Mouse (Mus musculus): ENCODE data around the gene Fbxo46. TPM values are rescaled to one million over a fixed set of nuclear protein-coding genes. Genes with fewer than 3 reads are reported as not detected.

Gene Fbxo46
- total and polyA plus RNA-seq, 2 experiments from 2014 or later, result 7.7 to 23.8 TPM

- H3K27me3 ChIP-seq (ENCODE audit: insufficient read depth, low read length), result peaks cover 5% of the 10 kb centered on the region; the same call in 1 of the 2 replicates
- 0 out of 2 replicates have a peak, but pooled peaks cover 4% of the 10 kb centered on the region for H3K4me1 ChIP-seq (ENCODE audit: insufficient read depth, low read length)
- H3K9me3 ChIP-seq (ENCODE audit: low read length), result no peaks in the 10 kb centered on the region
- DNase-seq (ENCODE audit: low spot score), result peak; percentile 37
- H3K4me3 ChIP-seq (ENCODE audit: low read length), result peak overlapping the region; percentile 49
- H3K27ac ChIP-seq, result no peak overlapping the region
- ATAC-seq, result no peak
- TF ChIP-seq CTCF (IDR thresholded peaks at IDR 0.05; ENCODE audit: low read depth), result no peak
- WGBS, result under 1% methylated on average over 19 of the region's 19 CpGs
- H3K4me2 ChIP-seq (ENCODE audit: low read depth, low read length), result peak overlapping the region; percentile 94
- H3K9ac ChIP-seq (replicated peaks; ENCODE audit: low read length), result peak overlapping the region; percentile 7
- peaks cover 6% of the 10 kb centered on the region for H3K36me3 ChIP-seq (ENCODE audit: insufficient read depth, low read length)
These were observed 23.9 kb upstream of the Fbxo46 start for GRCm38 (mm10) chr7:19095751-19096110.

DNA sequence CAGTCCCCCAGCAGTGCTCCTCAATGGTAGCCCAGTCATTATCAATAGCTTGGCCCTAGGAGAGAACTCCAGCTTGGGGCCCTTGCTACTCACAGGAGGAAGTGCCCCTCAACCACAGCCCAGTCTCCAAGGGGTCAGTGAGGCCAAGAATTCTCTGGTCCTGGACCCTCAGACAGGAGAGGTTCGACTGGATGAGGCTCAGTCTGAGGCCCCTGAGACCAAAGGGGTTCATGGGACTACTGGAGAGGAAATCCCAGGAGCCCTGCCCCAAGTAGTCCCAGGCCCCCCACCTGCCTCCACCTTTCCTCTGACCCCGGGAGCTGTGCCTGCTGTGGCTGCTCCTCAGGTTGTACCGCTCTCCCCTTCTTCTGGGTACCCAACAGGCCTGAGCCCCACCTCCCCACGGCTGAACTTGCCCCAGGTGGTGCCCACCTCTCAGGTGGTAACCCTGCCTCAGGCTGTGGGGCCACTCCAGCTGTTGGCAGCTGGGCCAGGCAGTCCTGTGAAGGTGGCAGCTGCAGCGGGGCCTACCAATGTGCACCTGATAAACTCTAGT, 23.2 kb upstream of the Fbxo46 start:
- peak overlapping the region; percentile 94 for H3K4me2 ChIP-seq (ENCODE audit: low read depth, low read length)
- H3K9ac ChIP-seq (replicated peaks; ENCODE audit: low read length), result peak overlapping the region; percentile 7; the same call in 1 of the 2 replicates
- H3K27ac ChIP-seq, result no peak overlapping the region
- H3K27me3 ChIP-seq (ENCODE audit: insufficient read depth, low read length), result peaks cover 5% of the 10 kb centered on the region; the same call in 1 of the 2 replicates
- TF ChIP-seq CTCF (IDR thresholded peaks at IDR 0.05; ENCODE audit: low read depth), result no peak
- 0 out of 2 replicates have a peak, but pooled peaks cover 4% of the 10 kb centered on the region for H3K4me1 ChIP-seq (ENCODE audit: insufficient read depth, low read length)
- ATAC-seq (no peak), DNase-seq (ENCODE audit: low spot score) (no peak)
- 54% methylated on average over 5 of the region's 5 CpGs for WGBS
- no peaks in the 10 kb centered on the region for H3K9me3 ChIP-seq (ENCODE audit: low read length)
- peaks cover 3% of the 10 kb centered on the region; the same call in 1 of the 2 replicates for H3K36me3 ChIP-seq (ENCODE audit: insufficient read depth, low read length)
- H3K4me3 ChIP-seq (ENCODE audit: low read length), result peak overlapping the region; percentile 49

DNA sequence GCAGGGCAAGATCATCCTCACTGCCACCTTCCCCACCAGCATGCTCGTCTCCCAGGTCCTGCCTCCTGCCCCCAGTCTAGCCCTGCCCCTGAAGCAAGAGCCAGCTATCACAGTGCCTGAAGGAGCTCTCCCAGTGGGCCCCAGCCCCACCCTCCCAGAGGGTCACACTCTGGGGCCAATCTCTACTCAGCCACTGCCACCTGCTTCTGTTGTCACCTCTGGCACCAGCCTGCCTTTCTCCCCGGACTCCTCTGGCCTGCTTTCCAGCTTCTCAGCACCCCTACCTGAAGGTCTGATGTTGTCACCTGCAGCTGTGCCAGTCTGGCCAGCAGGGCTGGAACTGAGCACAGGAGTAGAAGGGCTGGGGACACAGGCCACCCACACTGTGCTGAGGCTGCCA, 22.4 kb upstream of the Fbxo46 start:
- H3K9ac ChIP-seq (replicated peaks; ENCODE audit: low read length), result no peak overlapping the region
- no peak overlapping the region for H3K4me3 ChIP-seq (ENCODE audit: low read length)
- no peak for DNase-seq (ENCODE audit: low spot score)
- 56% methylated on average over 2 of the region's 2 CpGs for WGBS
- ATAC-seq, result no peak
- no peaks in the 10 kb centered on the region for H3K9me3 ChIP-seq (ENCODE audit: low read length)
- no peaks in the 10 kb centered on the region for H3K36me3 ChIP-seq (ENCODE audit: insufficient read depth, low read length)
- no peak overlapping the region for H3K27ac ChIP-seq
- peaks cover 5% of the 10 kb centered on the region; the same call in 1 of the 2 replicates for H3K27me3 ChIP-seq (ENCODE audit: insufficient read depth, low read length)
- H3K4me1 ChIP-seq (ENCODE audit: insufficient read depth, low read length), result 0 out of 2 replicates have a peak, but pooled peaks cover 4% of the 10 kb centered on the region
- no peak for TF ChIP-seq CTCF (IDR thresholded peaks at IDR 0.05; ENCODE audit: low read depth)
- H3K4me2 ChIP-seq (ENCODE audit: low read depth, low read length), result no peak overlapping the region

GRCm38 (mm10) chr7:19097863-19098262, 21.8 kb upstream of the Fbxo46 start:
- Histone ChIP-seq H3K9me3 (ENCODE audit: low read length) (peaks cover 1% of the 10 kb centered on the region; the same call in 1 of the 2 replicates), H3K27me3 (ENCODE audit: insufficient read depth, low read length) (peaks cover 5% of the 10 kb centered on the region; the same call in 1 of the 2 replicates), H3K27ac (no peak overlapping the region), H3K9ac (replicated peaks; ENCODE audit: low read length) (no peak overlapping the region), H3K4me1 (ENCODE audit: insufficient read depth, low read length) (0 out of 2 replicates have a peak, but pooled peaks cover 4% of the 10 kb centered on the region), H3K36me3 (ENCODE audit: insufficient read depth, low read length) (no peaks in the 10 kb centered on the region), H3K4me2 (ENCODE audit: low read depth, low read length) (no peak overlapping the region), H3K4me3 (ENCODE audit: low read length) (no peak overlapping the region)
- DNase-seq (ENCODE audit: low spot score) (no peak), ATAC-seq (no peak)
- TF ChIP-seq CTCF (IDR thresholded peaks at IDR 0.05; ENCODE audit: low read depth), result no peak

DNA sequence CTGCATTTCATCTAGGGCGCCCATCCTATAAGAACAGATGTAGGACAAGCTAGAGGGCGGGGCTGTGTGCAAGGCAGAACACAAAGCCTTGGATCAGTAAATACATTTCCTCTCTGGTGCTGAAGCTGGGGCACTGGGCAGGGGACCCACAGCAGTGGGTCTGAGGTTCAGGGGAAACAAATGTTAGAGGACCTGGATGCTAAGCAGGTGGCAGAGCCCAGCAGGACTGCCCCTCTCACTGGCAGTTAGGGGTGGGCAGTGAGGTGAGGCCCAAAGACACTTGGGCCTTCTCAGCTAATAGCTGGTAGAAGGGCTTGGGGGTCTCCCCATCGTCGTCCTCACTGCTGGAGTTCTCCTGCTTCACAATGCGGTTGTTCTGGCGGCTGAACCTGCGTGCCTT, 20.8 kb upstream of the Fbxo46 start:
- Histone ChIP-seq H3K4me3 (ENCODE audit: low read length) (no peak overlapping the region), H3K36me3 (ENCODE audit: insufficient read depth, low read length) (no peaks in the 10 kb centered on the region), H3K9ac (replicated peaks; ENCODE audit: low read length) (no peak overlapping the region), H3K4me1 (ENCODE audit: insufficient read depth, low read length) (no peaks in the 10 kb centered on the region), H3K9me3 (ENCODE audit: low read length) (peaks cover 3% of the 10 kb centered on the region; the same call in 1 of the 2 replicates), H3K27ac (no peak overlapping the region), H3K4me2 (ENCODE audit: low read depth, low read length) (no peak overlapping the region), H3K27me3 (ENCODE audit: insufficient read depth, low read length) (peaks cover 5% of the 10 kb centered on the region; the same call in 1 of the 2 replicates)
- 54% methylated on average over 7 of the region's 7 CpGs for WGBS
- DNase-seq (ENCODE audit: low spot score) (no peak), ATAC-seq (no peak)
- TF ChIP-seq CTCF (IDR thresholded peaks at IDR 0.05; ENCODE audit: low read depth), result no peak

DNA sequence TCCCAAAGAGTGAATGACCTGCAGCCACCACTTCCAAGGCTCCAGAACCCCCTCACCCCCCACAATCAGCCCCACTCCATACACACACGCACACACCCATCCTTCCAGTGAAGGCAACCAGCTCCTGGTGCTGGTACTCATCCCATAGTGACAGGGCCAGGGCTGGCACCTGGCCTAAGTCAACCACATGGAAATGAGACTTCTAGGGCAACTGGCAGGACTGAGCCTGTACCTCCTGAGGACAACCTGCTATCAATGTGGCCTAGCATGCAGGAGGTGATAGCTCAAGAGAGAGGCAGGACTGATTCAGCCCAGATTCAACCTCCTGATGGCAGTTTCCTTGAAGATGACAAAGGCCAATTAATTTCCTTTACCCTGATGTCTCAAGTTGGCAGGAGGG, 19.4 kb upstream of the Fbxo46 start:
- 90% methylated on average over 1 of the region's 1 CpGs for WGBS
- TF ChIP-seq CTCF (IDR thresholded peaks at IDR 0.05; ENCODE audit: low read depth), result no peak
- no peaks in the 10 kb centered on the region for H3K36me3 ChIP-seq (ENCODE audit: insufficient read depth, low read length)
- H3K27me3 ChIP-seq (ENCODE audit: insufficient read depth, low read length), result no peaks in the 10 kb centered on the region
- H3K4me3 ChIP-seq (ENCODE audit: low read length), result no peak overlapping the region
- no peak overlapping the region for H3K4me2 ChIP-seq (ENCODE audit: low read depth, low read length)
- peaks cover 3% of the 10 kb centered on the region; the same call in 1 of the 2 replicates for H3K9me3 ChIP-seq (ENCODE audit: low read length)
- H3K9ac ChIP-seq (replicated peaks; ENCODE audit: low read length), result no peak overlapping the region
- ATAC-seq (no peak), DNase-seq (ENCODE audit: low spot score) (no peak)
- H3K27ac ChIP-seq, result no peak overlapping the region
- no peaks in the 10 kb centered on the region for H3K4me1 ChIP-seq (ENCODE audit: insufficient read depth, low read length)

DNA sequence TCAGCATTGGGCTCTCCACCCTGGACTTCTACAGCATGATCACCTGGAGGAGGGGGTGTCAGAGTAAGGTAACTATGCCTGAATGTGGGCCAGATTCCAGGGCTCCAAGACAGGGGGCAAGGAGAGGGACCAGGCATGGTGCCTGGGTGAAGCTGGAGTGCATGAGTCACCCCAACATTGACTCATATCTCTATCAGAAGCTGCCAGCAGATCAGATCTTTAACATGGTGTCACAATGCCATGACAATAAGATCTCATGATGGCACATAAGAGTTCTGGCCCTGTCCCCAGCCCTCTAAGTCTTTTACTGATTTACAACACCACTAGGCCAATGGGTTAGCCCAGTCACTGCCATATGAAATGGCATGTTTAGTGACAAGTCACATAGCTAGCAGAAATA, 15.9 kb upstream of the Fbxo46 start:
- H3K36me3 ChIP-seq (ENCODE audit: insufficient read depth, low read length), result no peaks in the 10 kb centered on the region
- peaks cover 3% of the 10 kb centered on the region; the same call in 1 of the 2 replicates for H3K9me3 ChIP-seq (ENCODE audit: low read length)
- no peak overlapping the region for H3K27ac ChIP-seq
- no peak overlapping the region for H3K4me2 ChIP-seq (ENCODE audit: low read depth, low read length)
- DNase-seq (ENCODE audit: low spot score) (no peak), ATAC-seq (no peak)
- no peak for TF ChIP-seq CTCF (IDR thresholded peaks at IDR 0.05; ENCODE audit: low read depth)
- no peak overlapping the region for H3K4me3 ChIP-seq (ENCODE audit: low read length)
- no peaks in the 10 kb centered on the region for H3K4me1 ChIP-seq (ENCODE audit: insufficient read depth, low read length)
- no peak overlapping the region for H3K9ac ChIP-seq (replicated peaks; ENCODE audit: low read length)
- H3K27me3 ChIP-seq (ENCODE audit: insufficient read depth, low read length), result no peaks in the 10 kb centered on the region

Data from hindbrain, postnatal 0 days (tissue).